Mouse (Mus musculus) liver, embryonic 16.5 days (tissue): ENCODE measurements around the gene Lrp6. TPM values are rescaled to one million over a fixed set of nuclear protein-coding genes. Genes with fewer than 3 reads are reported as not detected.

Source experiments
- ATAC-seq: fragments of 200-750 bp; cut with Nextera tagmentation; 2 replicates; pipeline ENCODE4 v1.8.0; 2017; ENCODE audit warnings: low read depth, mild to moderate bottlenecking, moderate number of reproducible peaks, moderate library complexity
- H3K27ac ChIP-seq: fragments of 300-500 bp; sonication (generic); 2 replicates; pipeline ENCODE4 v1.5.1; 2014; ENCODE audit warnings: mild to moderate bottlenecking, low read length
- H3K27me3 ChIP-seq: fragments of 300-500 bp; sonication (generic); 2 replicates; pipeline ENCODE4 v1.6.1; 2014; ENCODE audit warnings: low read depth, low read length, mixed read lengths; ENCODE audit not compliant: control insufficient read depth, insufficient read depth
- H3K36me3 ChIP-seq: fragments of 300-500 bp; sonication (generic); 2 replicates; pipeline ENCODE4 v1.6.1; 2014; ENCODE audit warnings: mild to moderate bottlenecking; ENCODE audit not compliant: control insufficient read depth, insufficient read depth
- H3K4me1 ChIP-seq: fragments of 300-500 bp; sonication (generic); 2 replicates; pipeline ENCODE4 v1.6.1; 2014; ENCODE audit warnings: low read depth, low read length, mixed read lengths; ENCODE audit not compliant: control insufficient read depth
- H3K4me2 ChIP-seq: fragments of 300-500 bp; sonication (generic); 2 replicates; pipeline ENCODE4 v1.6.1; 2014; ENCODE audit warnings: low read depth, low read length, mixed read lengths
- H3K4me3 ChIP-seq: fragments of 300-500 bp; sonication (generic); 2 replicates; pipeline ENCODE4 v1.5.1; 2014; ENCODE audit warnings: low read depth, mild to moderate bottlenecking, low read length
- H3K9ac ChIP-seq: fragments of 300-500 bp; sonication (generic); 2 replicates; pipeline ENCODE4 v1.6.1; 2014; ENCODE audit warnings: low read depth, low read length
- H3K9me3 ChIP-seq: fragments of 300-500 bp; sonication (generic); replicated peaks from 2 replicates; pipeline ENCODE4 v1.6.1; 2016; ENCODE audit warnings: low read length; ENCODE audit not compliant: control insufficient read depth
- WGBS: fragments of 180-500 bp; shearing (Covaris S2); extraction: QIAGEN DNeasy Blood & Tissue Kit; methylation state at CpG from one replicate; pipeline ENCODE4 v1.1.7; 2014; ENCODE audit not compliant: insufficient replicate concordance; 5-methylcytosine and 5-hydroxymethylcytosine counted together
- polyA plus RNA-seq: library from polyadenylated mRNA; unstranded; fragments of >200 nt; fragmentation: Nextera tagmentation; extraction: Ambion mirVana; gene quantifications from 2 replicates; pipeline ENCODE4 v1.2.1, GENCODE M21; 2015

Gene Lrp6
- 6.6 and 7.8 TPM in 2 replicates for polyA plus RNA-seq

- Histone ChIP-seq H3K9ac (peak within 1 kb of the TSS; percentile 89), H3K4me1 (peaks cover 5% of the 10 kb centered on the region), H3K27ac (peak within 1 kb of the TSS; percentile 83), H3K4me3 (peak within 1 kb of the TSS; percentile 88), H3K4me2 (peak within 1 kb of the TSS; percentile 74), H3K36me3 (no peaks in the 10 kb centered on the region), H3K27me3 (no peaks in the 10 kb centered on the region), H3K9me3 (no peaks in the 10 kb centered on the region)
- ATAC-seq: peak; percentile 88
- under 1% methylated on average over 92 of the region's 99 CpGs for WGBS
These were observed at the start of gene Lrp6 for GRCm38 (mm10) chr6:134566818-134567485. Gene Lrp6, minus strand, starts transcription at chr6:134566965.

DNA sequence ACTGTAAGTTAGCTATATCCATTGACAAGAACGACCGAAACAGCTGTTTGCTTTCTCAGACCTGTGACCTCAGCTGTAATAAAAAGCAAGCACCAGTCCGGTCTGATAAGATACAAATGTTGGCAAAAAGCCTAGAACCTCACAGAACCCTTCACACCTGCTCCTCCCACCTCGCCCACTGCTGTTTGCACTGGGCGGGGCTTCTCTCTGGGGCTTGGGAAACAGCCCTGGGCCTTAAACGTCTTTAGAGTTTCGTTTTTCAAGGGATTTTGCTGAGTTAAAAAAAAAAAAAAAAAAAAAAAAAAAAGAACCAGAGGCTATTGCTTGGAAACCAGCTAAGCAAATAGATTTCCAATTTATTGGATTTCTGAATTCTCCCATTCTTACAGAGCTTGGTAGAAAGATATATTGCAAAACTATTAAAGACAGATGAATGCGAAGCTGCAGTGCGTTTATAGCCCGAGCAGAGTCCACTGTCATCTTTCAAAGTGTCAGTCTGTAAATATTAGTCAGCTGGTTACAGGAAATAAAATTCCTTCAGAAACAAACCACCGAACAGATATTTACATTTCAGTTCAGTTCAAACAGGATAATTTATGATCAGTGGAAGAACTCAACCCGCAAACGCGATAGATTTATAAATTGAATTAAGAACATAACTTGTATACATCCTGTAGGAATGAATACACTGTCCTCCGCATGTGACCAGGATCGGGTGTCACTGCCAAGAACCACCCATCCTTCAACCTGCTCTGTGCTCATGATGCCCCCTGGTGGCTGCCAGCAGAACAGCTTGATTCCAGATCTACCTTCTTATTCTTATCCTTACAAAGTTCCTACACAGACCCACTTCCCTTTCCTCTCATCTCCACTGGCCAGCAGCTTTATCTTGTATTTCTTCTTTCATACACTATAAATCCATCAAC, 48.2 kb upstream of the Lrp6 start:
- 7% methylated on average over 16 of the region's 16 CpGs for WGBS
- H3K27ac ChIP-seq: peak overlapping the region; percentile 71

DNA sequence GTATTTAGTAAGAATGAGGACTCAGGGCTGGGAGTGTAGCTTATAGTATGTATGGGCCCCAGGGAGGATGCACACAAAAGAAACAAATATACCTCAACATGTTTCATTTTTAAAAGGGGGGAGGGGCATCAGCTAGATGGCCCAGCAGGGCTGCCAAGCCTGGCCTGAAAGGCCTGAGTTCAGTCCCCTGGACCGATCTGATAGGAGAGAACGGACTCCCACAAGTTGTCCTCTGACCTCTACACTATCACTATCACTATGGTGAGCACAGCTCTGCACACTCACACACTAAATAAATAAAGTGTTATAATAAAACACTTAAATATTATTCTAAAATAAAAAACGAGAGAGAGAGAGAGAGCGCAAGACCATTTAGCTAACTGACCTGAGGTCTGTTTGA, 47.6 kb upstream of the Lrp6 start:
- peak overlapping the region; percentile 82 for H3K4me2 ChIP-seq
- no peak overlapping the region for H3K4me3 ChIP-seq
- H3K27me3 ChIP-seq: no peaks in the 10 kb centered on the region
- peaks cover 7% of the 10 kb centered on the region for H3K4me1 ChIP-seq
- H3K27ac ChIP-seq: peak overlapping the region; percentile 50; the same call in 1 of the 2 replicates
- no peaks in the 10 kb centered on the region for H3K36me3 ChIP-seq
- 61% methylated on average over 4 of the region's 4 CpGs for WGBS
- no peak overlapping the region for H3K9ac ChIP-seq
- H3K9me3 ChIP-seq: no peaks in the 10 kb centered on the region
- peak; percentile 66 for ATAC-seq

More for the DNA sequence above, 48.2 kb upstream of the Lrp6 start:
- Histone ChIP-seq H3K4me2 (peak overlapping the region; percentile 82), H3K4me3 (peak overlapping the region; percentile 51), H3K36me3 (no peaks in the 10 kb centered on the region), H3K9ac (0 out of 2 replicates have a peak overlapping the region, but pooled peaks have one; percentile 20), H3K27me3 (no peaks in the 10 kb centered on the region), H3K9me3 (no peaks in the 10 kb centered on the region), H3K4me1 (peaks cover 7% of the 10 kb centered on the region)
- ATAC-seq: peak; percentile 92

DNA sequence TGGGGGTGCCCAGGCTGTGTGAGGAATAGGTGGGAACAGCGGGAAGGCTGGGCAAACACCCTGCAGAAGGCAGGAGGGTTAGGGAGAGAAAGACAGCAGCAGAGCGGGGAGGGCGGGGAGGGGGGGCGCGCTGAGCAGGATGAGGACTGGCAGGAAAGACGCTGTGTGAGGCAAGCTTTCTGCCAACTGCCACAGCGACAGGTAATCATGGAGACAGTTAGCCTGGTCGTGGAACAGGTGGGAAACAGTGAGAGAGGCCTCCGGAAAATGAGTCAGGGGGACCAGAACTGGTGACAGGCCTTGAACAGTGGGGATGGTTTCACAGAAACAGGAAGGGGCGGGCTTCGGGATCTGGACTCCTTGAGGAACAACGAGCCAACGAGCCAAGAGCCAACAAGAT, 45.1 kb upstream of the Lrp6 start:
- Histone ChIP-seq H3K4me2 (no peak overlapping the region), H3K4me1 (peaks cover 7% of the 10 kb centered on the region), H3K9ac (no peak overlapping the region), H3K27ac (no peak overlapping the region), H3K4me3 (no peak overlapping the region), H3K9me3 (no peaks in the 10 kb centered on the region), H3K36me3 (no peaks in the 10 kb centered on the region), H3K27me3 (no peaks in the 10 kb centered on the region)
- no peak for ATAC-seq
- WGBS: 54% methylated on average over 13 of the region's 13 CpGs

GRCm38 (mm10) chr6:134610380-134610779, 43.6 kb upstream of the Lrp6 start:
- no peaks in the 10 kb centered on the region for H3K9me3 ChIP-seq
- no peak overlapping the region for H3K4me3 ChIP-seq
- no peaks in the 10 kb centered on the region for H3K36me3 ChIP-seq
- no peak overlapping the region for H3K4me2 ChIP-seq
- no peak for ATAC-seq
- no peaks in the 10 kb centered on the region for H3K27me3 ChIP-seq
- H3K27ac ChIP-seq: no peak overlapping the region
- WGBS: 74% methylated on average over 9 of the region's 9 CpGs
- peaks cover 7% of the 10 kb centered on the region for H3K4me1 ChIP-seq
- no peak overlapping the region for H3K9ac ChIP-seq

DNA sequence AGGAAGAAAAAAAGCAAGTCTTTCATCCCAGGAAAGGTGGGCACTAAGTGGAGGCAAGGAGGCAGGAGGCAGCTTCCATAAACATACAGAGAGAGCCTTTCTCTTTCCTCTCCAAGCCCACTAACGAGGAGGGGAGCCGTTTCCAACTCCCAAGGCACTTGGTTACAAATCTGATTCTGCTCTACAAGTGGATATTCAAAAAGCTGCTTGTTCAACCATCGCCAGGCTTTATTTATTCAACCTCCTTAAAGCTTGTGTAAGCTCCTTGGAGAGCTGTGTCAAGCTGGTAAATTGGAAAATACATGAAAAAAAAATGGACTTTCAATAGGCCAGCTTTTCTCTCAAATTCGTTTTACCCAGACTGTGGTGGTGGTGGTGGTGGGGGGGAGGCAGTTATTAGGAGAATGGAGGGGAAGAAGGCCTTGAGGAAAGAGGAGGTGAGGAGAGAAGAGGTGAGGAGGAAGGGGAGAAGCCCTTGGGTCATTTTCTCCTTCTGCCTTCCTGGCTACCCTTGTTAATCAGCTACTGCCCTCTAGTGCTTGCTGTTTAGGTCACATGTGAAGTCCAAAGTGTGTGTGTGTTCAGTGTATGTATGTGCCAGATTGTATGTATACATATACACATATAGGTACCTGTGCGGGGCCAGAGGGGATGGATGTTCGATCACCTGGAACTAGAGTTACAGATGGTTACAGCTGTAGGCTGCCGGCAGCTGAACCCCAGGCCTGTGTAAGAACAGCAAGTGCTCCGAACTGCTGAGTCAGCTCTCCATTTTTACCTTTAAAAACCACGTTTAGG, 40.4 kb upstream of the Lrp6 start:
- Histone ChIP-seq H3K36me3 (no peaks in the 10 kb centered on the region), H3K27ac (no peak overlapping the region), H3K9me3 (no peaks in the 10 kb centered on the region), H3K27me3 (no peaks in the 10 kb centered on the region), H3K4me3 (no peak overlapping the region), H3K4me1 (no peaks in the 10 kb centered on the region; the same call in 1 of the 2 replicates), H3K4me2 (no peak overlapping the region), H3K9ac (no peak overlapping the region)
- 44% methylated on average over 9 of the region's 9 CpGs for WGBS
- no peak for ATAC-seq

- Histone ChIP-seq H3K36me3 (no peaks in the 10 kb centered on the region), H3K9me3 (no peaks in the 10 kb centered on the region), H3K27me3 (no peaks in the 10 kb centered on the region), H3K4me1 (no peaks in the 10 kb centered on the region; the same call in 1 of the 2 replicates), H3K27ac (no peak overlapping the region), H3K4me2 (no peak overlapping the region), H3K4me3 (no peak overlapping the region), H3K9ac (no peak overlapping the region)
- ATAC-seq: no peak
- WGBS: 50% methylated on average over 6 of the region's 6 CpGs
These were observed 39.8 kb upstream of the Lrp6 start for GRCm38 (mm10) chr6:134606540-134606939.

DNA sequence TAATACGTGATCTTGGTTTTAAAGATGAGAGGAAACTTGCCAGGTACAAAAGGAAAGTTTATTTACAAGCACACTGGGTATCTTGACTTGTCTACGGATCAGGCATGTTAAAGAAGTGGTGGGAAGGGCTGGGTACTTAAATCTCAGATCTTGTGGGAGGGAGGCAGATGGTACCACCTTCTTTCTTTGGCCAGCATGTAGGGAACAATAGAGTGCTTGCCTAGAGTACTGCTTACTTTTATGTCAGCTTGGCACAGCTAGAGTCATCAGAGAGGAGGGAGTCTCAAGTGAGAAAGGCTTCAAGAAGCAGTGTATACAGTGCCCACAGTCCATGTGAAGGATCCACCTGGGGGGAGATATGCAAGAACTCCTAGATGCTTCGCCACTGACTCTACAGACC, 38.4 kb upstream of the Lrp6 start:
- 56% methylated on average over 3 of the region's 3 CpGs for WGBS
- no peaks in the 10 kb centered on the region for H3K9me3 ChIP-seq
- H3K27ac ChIP-seq: no peak overlapping the region
- no peak for ATAC-seq
- H3K36me3 ChIP-seq: no peaks in the 10 kb centered on the region
- no peaks in the 10 kb centered on the region; the same call in 1 of the 2 replicates for H3K4me1 ChIP-seq
- H3K27me3 ChIP-seq: no peaks in the 10 kb centered on the region
- no peak overlapping the region for H3K9ac ChIP-seq
- H3K4me2 ChIP-seq: no peak overlapping the region
- no peak overlapping the region for H3K4me3 ChIP-seq
